Mouse (Mus musculus): ENCODE data around the gene Gprc6a.

Gprc6a gene

DNA sequence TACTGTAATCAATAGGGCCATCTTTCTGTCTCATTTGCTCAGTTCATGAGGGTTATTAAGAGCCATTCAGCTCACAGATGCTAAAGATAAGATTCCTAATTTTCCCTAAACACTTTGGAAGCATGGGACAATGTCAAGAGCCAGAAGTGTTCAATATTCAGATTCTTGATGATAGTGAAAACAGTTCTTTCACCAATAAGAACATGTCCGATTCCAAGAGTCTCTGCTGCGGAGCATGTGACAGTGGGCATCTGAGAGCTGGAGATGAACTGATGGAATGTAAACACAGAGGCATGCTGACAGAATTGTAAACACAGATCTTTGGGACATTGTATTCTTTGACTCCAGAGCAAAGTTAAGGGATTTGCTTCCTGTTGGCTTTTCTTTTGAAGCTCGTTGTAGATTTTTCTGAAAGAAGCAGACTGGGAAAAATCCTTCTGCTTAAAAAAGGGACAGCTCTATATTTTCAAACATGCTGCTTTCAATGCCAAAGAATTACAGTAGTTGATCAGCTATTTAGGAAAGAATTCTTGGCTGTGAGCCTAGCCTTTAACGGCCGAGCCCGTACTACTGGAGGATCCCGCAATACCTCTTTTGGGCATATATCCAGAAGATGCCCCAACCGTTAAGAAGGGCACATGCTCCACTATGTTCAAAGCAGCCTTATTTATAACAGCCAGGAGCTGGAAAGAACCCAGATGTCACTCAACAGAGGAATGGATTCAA lies at the start of gene Gprc6a:
Gprc6a (minus strand) TSS at position 51 of the 726 bp plus-strand sequence.
- DNase-seq, result no peak

DNA sequence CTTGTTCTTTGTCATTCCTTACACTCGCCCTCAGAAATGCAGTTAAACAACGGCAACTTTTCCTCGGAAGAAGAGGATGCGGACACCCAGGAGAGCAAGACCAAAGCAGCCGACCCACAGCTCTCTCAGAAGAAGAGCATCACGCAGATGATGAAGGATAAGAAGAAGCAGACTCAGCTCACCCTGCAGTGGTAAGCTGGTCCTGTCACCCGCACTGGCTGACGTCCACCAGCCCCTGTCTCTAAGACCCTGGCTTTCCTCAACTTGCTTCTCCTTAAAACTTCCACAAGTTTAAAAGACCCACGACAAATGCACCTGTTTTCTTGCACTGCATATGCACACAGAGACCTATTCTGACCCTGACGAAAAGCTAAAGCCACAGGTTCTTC lies 47.0 kb upstream of the Gprc6a start:
- DNase-seq, result no peak

DNA sequence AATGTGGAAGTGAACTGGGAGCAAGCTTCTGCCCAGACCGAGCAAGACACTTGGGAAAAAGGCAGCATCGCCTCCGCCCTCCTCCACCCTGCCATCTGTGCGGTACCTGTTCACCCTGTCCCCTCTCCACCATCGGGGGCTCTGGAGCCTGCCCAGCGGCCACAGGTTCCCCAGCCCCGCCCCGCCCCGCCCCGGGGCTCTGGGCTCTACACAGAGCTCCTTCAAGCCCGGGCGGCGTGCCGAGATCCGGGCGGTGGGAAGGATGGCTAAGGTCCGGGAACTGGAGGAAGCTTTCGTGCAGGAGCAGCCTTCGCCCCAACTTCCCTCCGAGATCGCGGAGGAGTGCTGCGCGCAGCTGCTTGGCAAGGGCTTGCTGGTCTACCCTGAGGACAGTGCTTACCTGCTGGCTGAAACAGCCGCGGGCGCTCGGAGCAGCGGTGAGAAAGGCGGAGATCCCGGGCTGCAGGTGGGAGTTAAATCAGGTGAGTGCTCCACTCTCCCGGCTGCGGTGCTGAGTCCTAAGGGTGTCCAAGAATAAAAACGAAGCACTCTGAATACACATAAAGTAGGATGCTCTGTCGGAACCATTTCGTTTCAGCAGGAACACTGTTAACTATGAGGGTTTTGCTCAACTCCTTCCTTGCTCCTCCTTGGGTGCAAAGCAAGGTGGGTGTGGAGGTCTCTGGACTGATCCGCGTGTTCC lies 46.4 kb upstream of the Gprc6a start, which contains the start of gene Rfx6:
Rfx6 (plus strand) TSS at position 209 of the 703 bp plus-strand sequence.
- no peak for DNase-seq

GRCm38 (mm10) chr10:51672082-51672779 lies 41.0 kb upstream of the Gprc6a start:
- DNase-seq, result no peak

GRCm38 (mm10) chr10:51671583-51671982 lies 40.3 kb upstream of the Gprc6a start:
- no peak for DNase-seq

GRCm38 (mm10) chr10:51669334-51669733 lies 38.1 kb upstream of the Gprc6a start:
- no peak for DNase-seq

DNA sequence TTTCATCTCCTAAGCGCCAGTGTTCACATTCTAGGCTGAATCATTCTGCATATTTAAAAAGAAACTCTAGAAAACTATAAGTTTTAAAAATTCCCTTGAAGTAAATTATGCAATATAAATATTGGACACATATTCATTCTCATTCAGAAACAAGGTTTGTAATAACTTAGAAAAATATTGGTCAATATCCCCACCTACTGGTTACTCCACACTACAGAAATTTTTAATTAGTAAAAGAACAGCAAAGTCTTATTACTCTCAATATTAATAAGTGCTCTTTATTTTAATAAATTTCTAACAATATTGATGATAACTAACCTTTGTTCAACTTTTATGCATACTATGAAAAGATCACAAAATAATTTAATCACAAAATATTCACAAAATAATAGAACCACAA lies 26.1 kb upstream of the Gprc6a start:
- no peak for DNase-seq

DNA sequence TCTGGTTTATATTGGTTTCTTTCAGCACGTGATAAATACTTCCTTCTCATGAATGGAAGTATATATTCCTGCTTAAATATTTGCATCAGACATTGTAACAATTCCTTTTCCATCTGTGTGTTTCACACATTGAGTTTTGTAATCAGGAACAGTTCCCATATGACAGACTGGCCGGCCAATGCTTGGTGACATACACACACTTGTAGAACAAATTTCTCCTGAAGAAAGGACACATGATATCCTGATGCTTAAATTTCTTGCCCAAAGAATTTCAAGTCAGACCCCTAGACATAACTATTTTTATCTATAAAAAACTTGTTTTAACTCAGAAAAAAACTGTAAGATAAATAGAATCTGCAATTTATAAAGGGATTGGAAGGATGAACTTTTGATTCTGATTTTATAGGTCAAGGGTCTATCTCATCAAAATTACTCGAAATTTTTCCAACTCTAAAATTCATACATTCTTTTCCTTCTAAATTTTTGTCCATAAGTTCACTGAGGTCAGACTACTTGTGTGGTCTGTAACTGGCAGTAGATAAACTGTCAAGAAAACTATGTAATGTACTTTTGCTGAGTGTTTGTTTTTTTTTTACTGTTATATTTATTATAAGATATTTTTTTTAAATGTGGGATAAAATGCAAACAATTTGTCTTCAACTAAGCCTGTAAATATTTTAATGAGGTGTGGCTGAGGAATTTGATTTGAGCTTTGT lies 18.4 kb upstream of the Gprc6a start:
- DNase-seq, result no peak

GRCm38 (mm10) chr10:51621193-51621592 lies 10.1 kb downstream of the Gprc6a start:
- DNase-seq, result no peak

GRCm38 (mm10) chr10:51620126-51620525 lies 11.1 kb downstream of the Gprc6a start:
- DNase-seq, result no peak

DNA sequence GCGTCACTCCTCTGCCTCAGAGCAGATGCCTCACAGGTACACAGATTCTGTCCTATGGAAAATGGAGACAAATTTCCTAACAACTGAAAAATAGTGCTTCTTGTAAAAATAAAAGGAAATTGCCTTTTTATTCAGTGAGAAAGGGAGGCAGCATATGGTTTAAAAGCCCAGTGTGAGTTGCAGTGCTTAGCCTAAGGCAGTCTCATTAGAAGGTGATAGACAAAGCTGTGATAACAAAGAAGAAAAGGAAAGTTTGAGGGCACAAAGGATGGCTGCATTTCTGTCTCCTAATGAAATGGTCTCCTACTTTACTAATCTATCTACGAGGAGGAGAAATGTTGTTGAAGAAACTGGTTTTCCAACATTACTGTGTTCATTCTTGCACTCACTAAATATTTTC lies 12.7 kb downstream of the Gprc6a start:
- DNase-seq, result no peak

DNA sequence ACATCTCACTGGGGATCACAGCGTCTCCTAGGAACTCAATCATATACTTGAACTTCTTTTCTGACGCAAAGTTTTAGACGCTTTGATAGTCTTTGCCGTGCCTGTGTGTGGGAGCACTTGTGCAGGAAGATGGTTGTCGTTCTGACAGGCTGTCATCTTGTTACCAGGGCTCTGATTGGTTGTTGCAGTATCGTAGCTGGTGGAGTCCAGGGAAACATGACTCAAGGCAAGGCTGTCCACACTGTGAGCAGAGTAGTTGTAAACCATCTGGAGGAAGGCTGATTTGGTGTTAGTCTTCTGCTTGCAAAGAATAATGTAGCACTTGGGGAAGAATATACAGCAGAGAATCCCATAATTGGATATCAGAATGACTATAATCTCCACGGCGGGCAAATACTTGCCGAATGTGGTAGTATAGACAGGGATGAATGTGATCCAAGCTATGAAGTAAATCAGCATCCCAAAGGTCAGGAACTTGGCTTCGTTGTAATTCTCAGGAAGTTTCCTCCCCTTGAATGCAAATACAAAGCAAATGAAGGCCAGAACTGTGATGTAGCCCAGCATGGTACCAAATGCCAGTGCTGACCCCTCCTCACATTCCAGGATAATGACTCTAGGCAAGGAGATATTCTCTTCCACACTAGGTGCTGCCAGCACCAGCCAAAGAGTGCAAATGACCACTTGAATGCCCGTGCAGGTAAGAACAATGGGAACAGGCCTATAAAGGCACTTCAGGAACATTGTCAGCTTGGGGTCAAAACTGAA lies 16.3 kb downstream of the Gprc6a start:
- no peak for DNase-seq

DNA sequence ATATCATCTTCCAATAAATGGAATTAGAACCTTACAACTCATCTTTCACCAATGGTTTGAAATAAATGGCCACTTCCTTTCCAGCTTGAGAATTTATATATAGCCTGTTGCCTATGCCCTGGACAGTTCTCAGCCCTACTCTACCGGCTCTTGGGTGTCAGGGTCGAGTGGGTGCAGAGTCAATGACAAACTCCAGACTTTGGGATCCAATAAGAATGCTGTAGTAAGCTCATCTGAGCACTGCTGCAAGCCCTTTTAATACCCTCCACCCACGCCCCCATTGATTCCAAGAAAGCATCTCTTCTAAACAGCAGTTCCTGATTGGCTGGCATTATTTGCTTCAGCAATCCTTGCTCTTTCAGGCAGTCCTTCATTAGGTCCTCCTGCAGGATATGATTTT lies 17.8 kb downstream of the Gprc6a start:
- no peak for DNase-seq

DNA sequence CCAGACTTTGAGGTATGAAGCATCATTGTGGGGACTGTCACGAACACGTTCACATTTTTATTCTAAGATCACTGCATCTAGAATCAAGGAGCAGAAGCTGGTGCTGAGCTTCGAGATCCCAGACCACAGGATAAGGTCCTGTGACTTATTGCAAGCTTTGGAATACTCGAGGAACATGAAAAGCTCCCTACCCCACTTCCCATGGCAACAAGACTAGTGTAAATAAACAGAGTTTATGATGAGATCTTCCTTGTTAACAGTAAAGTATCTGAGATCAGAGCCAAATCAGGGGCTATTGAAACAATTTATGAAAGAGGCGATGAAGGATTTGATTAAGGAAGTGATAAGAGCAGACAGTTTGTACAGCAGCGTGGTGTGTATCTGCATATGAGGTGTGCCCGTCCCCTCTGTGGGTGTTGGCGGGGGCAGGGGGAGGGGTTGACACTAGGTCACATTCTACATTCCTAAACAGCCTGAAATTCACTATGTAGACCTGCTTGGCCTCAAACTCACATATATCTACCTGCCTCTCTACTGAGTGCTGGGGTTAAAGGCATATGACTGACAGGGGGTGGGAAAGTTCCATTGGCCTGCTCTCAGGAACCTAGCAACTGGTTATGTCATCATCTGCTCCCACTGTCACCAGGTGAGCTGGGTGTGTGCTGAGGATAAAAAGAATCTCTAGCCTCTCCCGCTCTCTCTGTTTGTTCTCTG lies 19.1 kb downstream of the Gprc6a start:
- DNase-seq, result no peak

- DNase-seq, result no peak
Measured at GRCm38 (mm10) chr10:51609741-51610425, 21.4 kb downstream of the Gprc6a start.

DNA sequence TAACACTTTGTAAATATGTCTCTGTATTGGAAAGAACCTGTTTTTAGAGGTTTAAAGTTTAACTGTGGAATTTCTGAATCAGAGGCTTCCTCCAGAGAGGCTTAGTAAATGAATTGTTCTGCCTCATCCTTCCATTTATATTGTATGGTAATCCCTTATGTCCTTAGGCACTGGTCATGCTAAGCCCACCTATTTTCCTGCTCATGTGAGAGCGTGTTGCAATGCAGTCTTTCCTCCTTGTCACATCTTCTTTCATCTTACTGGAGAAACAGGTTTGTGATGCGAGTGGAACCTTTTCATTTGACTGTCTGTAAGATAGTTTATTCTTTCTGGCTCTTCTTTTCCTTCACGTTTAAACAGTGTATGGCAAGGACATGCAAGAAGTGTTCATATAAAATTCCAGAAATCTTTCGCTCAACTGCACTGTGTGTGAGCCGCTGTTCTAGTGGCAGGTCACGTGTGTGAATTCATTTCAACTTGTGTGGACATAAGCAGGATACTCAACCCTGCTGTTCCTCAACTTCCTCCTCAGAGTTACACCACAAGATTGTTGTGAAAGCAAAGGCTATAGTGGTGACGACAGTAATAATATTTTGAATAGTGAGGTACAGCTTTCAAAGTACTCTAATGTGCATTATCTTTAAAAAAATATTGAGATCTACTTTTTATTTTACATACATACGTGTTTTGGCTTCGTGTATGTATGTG lies 34.2 kb downstream of the Gprc6a start:
- no peak for DNase-seq

DNA sequence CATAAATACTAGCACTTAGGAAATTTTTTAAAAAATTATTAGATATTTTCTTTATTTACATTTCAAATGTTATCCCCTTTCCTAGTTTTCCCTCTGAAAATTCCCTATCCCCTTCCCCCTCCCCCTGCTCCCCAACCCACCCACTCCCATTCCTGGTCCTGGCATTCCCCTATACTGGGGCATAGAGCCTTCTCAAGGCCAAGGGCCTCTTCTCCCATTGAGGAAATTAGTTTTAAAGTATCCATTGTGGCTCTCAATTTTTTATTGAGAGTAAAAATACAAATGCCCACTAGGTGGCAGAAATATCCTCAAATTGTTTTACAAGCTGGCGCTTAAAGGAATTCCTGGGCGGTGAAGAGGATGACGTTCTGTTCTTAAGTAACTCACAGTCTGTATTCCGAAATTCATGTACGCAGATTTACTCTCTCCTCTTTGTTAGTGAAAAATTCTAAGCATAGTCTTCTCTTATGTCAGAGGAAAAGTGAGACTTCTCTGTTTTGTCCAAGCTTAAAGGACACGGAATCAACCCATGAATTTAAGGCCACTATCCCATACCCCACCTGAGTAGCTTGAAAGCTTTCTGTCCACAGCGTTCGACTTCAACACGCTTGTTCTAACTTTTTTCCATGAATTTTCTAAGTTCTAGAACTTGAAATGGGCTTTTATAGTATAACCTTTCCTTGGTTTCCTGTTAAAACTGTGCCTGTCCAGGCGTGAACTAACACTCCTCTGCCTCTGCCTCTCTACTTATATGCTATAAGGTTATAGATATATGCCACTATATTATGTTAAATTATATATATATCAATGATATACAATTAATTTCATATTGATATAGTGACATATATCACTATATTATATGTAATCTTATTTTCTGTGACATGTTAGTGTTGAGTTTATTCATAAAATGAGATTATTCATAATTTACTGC lies 36.0 kb downstream of the Gprc6a start:
- DNase-seq, result no peak

GRCm38 (mm10) chr10:51591574-51591973 lies 39.7 kb downstream of the Gprc6a start:
- DNase-seq, result no peak

DNA sequence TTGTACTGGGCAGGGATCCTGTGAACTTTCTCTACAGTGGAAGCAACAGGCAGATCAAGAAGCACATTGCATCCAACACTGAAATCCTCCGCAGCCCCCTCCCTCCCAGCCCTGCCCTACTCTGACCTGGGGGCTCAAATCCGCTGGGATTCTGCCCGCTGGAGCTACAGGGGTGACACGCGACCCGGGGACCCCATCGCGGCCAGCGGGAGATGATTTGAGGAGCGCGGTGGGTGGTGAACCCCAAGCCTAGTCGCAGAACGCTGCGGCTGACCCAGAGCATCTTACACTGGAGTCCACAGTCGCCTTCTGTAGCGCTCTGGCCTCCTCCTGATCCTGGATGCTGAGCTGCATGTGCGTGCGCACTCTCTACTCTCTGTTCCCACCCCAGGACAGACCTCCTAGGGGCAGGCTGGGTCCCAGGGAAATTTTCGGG lies 41.1 kb downstream of the Gprc6a start, which contains the start of gene Fam162b:
Fam162b (minus strand) TSS at position 379 of the 436 bp plus-strand sequence.
- no peak for DNase-seq

Measured in thymus, postnatal 4 days (tissue).